Mouse (Mus musculus) MEL (cell line): Measurements from ENCODE around the gene Mrps11.

ENCODE experiments used
- CHD2 ChIP-seq: IDR thresholded peaks from 2 replicates; pipeline ENCODE4 v1.6.1; 2011; ENCODE audit warnings: low read length, improper control_type of control experiment
- CTCF ChIP-seq, 3 experiments: IDR thresholded peaks in 2 of 3; conservative IDR thresholded peaks in 1 of 3; 2 replicates each; pipeline ENCODE4 v1.5.1; 2011 to 2012; ENCODE audit warnings: low read length in 3 of 3, low read depth in 2 of 3, mild to moderate bottlenecking in 2 of 3, improper control_type of control experiment in 1 of 3, inconsistent platforms in 1 of 3, mixed read lengths in 1 of 3, moderate library complexity in 1 of 3; ENCODE audit not compliant: control insufficient read depth in 1 of 3, insufficient read depth in 1 of 3, poor library complexity in 1 of 3, severe bottlenecking in 1 of 3
- E2F4 ChIP-seq: IDR thresholded peaks from 2 replicates; pipeline ENCODE4 v1.6.1; 2011; ENCODE audit warnings: low read depth, low read length, improper control_type of control experiment, borderline replicate concordance
- EP300 ChIP-seq, 2 experiments: IDR thresholded peaks; 2 replicates each; pipeline ENCODE4 v1.6.1; 2011; ENCODE audit warnings: improper control_type of control experiment in 2 of 2, low read length in 2 of 2, low read depth in 1 of 2, mild to moderate bottlenecking in 1 of 2
- JUND ChIP-seq: IDR thresholded peaks from 2 replicates; pipeline ENCODE4 v1.6.1; 2011; ENCODE audit warnings: low read depth, mild to moderate bottlenecking, improper control_type of control experiment, low read length
- KAT2A ChIP-seq: conservative IDR thresholded peaks from 2 replicates; pipeline ENCODE4 v1.6.1; 2012; ENCODE audit warnings: low read depth, low read length, improper control_type of control experiment, inconsistent platforms
- MAFK ChIP-seq: IDR thresholded peaks from 2 replicates; pipeline ENCODE4 v1.6.1; 2011; ENCODE audit warnings: low read depth, mild to moderate bottlenecking, low read length, improper control_type of control experiment, borderline replicate concordance
- NELFE ChIP-seq: IDR thresholded peaks from 2 replicates; pipeline ENCODE4 v1.6.1; 2011; ENCODE audit warnings: low read depth, low read length, improper control_type of control experiment
- NRF1 ChIP-seq: IDR thresholded peaks from 2 replicates; pipeline ENCODE4 v1.6.1; 2014; ENCODE audit warnings: low read depth, mild to moderate bottlenecking, inconsistent platforms, low read length, improper control_type of control experiment, moderate library complexity; ENCODE audit not compliant: poor library complexity, insufficient read depth, severe bottlenecking
- POLR2A ChIP-seq, 2 experiments: IDR thresholded peaks; 2 replicates each; pipeline ENCODE4 v1.6.1; 2011 to 2012; ENCODE audit warnings: low read length in 2 of 2, mild to moderate bottlenecking in 2 of 2, control low read depth in 1 of 2, improper control_type of control experiment in 1 of 2, low read depth in 1 of 2, moderate library complexity in 1 of 2; ENCODE audit not compliant: control insufficient read depth in 1 of 2, insufficient read depth in 1 of 2, poor library complexity in 1 of 2
- POLR2AphosphoS2 ChIP-seq: IDR thresholded peaks from 2 replicates; pipeline ENCODE4 v1.6.1; 2011; ENCODE audit warnings: low read length, improper control_type of control experiment
- SMC3 ChIP-seq: IDR thresholded peaks from 2 replicates; pipeline ENCODE4 v1.6.1; 2011; ENCODE audit warnings: low read depth, low read length, improper control_type of control experiment
- TAL1 ChIP-seq: IDR thresholded peaks from 2 replicates; pipeline ENCODE4 v1.6.1; 2012; ENCODE audit warnings: mild to moderate bottlenecking, inconsistent platforms, low read length, moderate library complexity, mixed read lengths
- TCF12 ChIP-seq: IDR thresholded peaks from 2 replicates; pipeline ENCODE4 v1.6.1; 2014; ENCODE audit warnings: low read depth, mild to moderate bottlenecking, inconsistent platforms, low read length, improper control_type of control experiment, moderate library complexity

GRCm38 (mm10) chr7:78739351-78740000 is 43.4 kb upstream of the Mrps11 start:
- TF ChIP-seq POLR2A (IDR thresholded peaks at IDR 0.05; ENCODE audit: control insufficient read depth in 1 of 2, insufficient read depth in 1 of 2, low read depth in 1 of 2, low read length in 2 of 2, poor library complexity in 1 of 2) (no peak), CTCF (IDR thresholded peaks at IDR 0.05 in 2 of 3, conservative IDR thresholded peaks at IDR 0.05 in 1 of 3; ENCODE audit: control insufficient read depth in 1 of 3, insufficient read depth in 1 of 3, low read depth in 2 of 3, low read length in 3 of 3, poor library complexity in 1 of 3, severe bottlenecking in 1 of 3) (no peak), JUND (no peak), TCF12 (no peak), CHD2 (no peak), MAFK (no peak), KAT2A (no peak), NRF1 (no peak), E2F4 (no peak), SMC3 (no peak), EP300 (IDR thresholded peaks at IDR 0.05; ENCODE audit: low read depth in 1 of 2, low read length in 2 of 2) (no peak), NELFE (no peak), POLR2AphosphoS2 (no peak), TAL1 (no peak)
